Mouse (Mus musculus) neural tube, embryonic 12.5 days (tissue): ENCODE measurements around the gene Kcnj6. TPM values are rescaled to one million over a fixed set of nuclear protein-coding genes. Genes with fewer than 3 reads are reported as not detected.

Experiments used
- ATAC-seq: fragments of 200-750 bp; cut with Nextera tagmentation; 2 replicates; pipeline ENCODE4 v1.8.0; 2017; ENCODE audit warnings: low read depth, mild to moderate bottlenecking, moderate TSS enrichment, moderate library complexity; ENCODE audit not compliant: low FRiP score
- H3K27ac ChIP-seq: fragments of 300-500 bp; sonication (generic); 2 replicates; pipeline ENCODE4 v1.5.1; 2016
- H3K27me3 ChIP-seq: fragments of 300-500 bp; sonication (generic); replicated peaks from 2 replicates; pipeline ENCODE4 v1.6.1; 2016; ENCODE audit warnings: mild to moderate bottlenecking
- H3K36me3 ChIP-seq: fragments of 300-500 bp; sonication (generic); 2 replicates; pipeline ENCODE4 v1.6.1; 2016; ENCODE audit warnings: mild to moderate bottlenecking
- H3K4me1 ChIP-seq: fragments of 300-500 bp; sonication (generic); 2 replicates; pipeline ENCODE4 v1.6.1; 2016
- H3K4me2 ChIP-seq: fragments of 300-500 bp; sonication (generic); replicated peaks from 2 replicates; pipeline ENCODE4 v1.6.1; 2016; ENCODE audit warnings: mild to moderate bottlenecking
- H3K4me3 ChIP-seq: fragments of 300-500 bp; sonication (generic); 2 replicates; pipeline ENCODE4 v1.5.1; 2016
- H3K9ac ChIP-seq: fragments of 300-500 bp; sonication (generic); 2 replicates; pipeline ENCODE4 v1.6.1; 2016; ENCODE audit warnings: mild to moderate bottlenecking
- H3K9me3 ChIP-seq: fragments of 300-500 bp; sonication (generic); 2 replicates; pipeline ENCODE4 v1.6.1; 2016; ENCODE audit warnings: mild to moderate bottlenecking
- WGBS: fragments of 180-500 bp; shearing (Covaris S2); methylation state at CpG from one replicate; pipeline ENCODE4 v1.1.7; 2016; 5-methylcytosine and 5-hydroxymethylcytosine counted together
- polyA plus RNA-seq: library from polyadenylated mRNA; unstranded; fragments of >200 nt; fragmentation: Nextera tagmentation; extraction: Ambion mirVana; gene quantifications from 2 replicates; pipeline ENCODE4 v1.2.1, GENCODE M21; 2016

Gene Kcnj6
- polyA plus RNA-seq, 1 experiment from 2014 or later = 0.35 TPM

DNA sequence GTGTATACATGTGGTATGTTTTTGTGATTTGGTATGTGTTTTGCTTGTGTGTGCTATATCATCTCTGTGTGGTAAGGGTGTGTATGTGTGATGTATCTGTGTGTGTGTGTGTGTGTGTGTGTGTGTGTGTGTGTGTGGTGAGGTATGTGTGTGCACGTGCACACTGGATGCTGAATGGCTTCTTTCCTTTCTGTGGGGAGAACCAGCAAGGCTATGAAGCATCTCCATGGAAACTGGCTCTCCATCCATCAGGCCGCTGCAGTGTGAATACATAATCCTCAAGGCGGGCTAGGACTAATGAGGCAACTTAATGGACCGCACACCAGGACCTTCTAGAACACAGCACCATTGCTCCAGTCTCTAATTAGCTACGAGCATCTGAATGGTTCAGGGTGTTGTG, 78.3 kb downstream of the Kcnj6 start:
- H3K4me3 ChIP-seq = no peak overlapping the region
- no peak overlapping the region for H3K9ac ChIP-seq
- no peaks in the 10 kb centered on the region for H3K36me3 ChIP-seq
- H3K27ac ChIP-seq = no peak overlapping the region
- 56% methylated on average over 5 of the region's 5 CpGs for WGBS
- H3K4me2 ChIP-seq = no peak overlapping the region
- no peaks in the 10 kb centered on the region for H3K27me3 ChIP-seq
- ATAC-seq = no peak
- H3K4me1 ChIP-seq = no peaks in the 10 kb centered on the region
- no peaks in the 10 kb centered on the region for H3K9me3 ChIP-seq

DNA sequence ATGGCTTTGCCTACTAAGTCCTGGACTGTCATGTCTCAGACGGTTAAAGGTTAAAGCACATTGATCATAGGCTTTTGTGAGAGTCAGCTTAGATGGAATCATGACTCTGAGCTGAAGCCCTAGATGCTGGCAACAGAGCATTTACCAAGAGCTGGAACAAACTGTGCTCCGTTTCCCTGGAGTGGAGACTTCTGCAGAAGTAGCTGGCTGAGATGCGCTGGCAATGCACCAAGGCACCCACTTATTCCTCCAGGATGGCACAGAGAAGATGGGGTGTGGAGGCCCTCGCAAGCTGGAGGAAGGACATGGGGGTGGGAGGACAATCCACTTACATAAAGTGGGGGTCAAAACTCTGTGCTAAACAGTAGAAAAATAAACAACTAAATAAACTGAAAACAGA, 91.5 kb downstream of the Kcnj6 start:
- no peak for ATAC-seq
- no peaks in the 10 kb centered on the region for H3K36me3 ChIP-seq
- H3K4me1 ChIP-seq = no peaks in the 10 kb centered on the region
- WGBS = 91% methylated on average over 4 of the region's 4 CpGs
- no peaks in the 10 kb centered on the region for H3K27me3 ChIP-seq
- no peak overlapping the region for H3K27ac ChIP-seq
- no peaks in the 10 kb centered on the region for H3K9me3 ChIP-seq
- no peak overlapping the region for H3K4me2 ChIP-seq
- H3K4me3 ChIP-seq = no peak overlapping the region
- H3K9ac ChIP-seq = no peak overlapping the region

DNA sequence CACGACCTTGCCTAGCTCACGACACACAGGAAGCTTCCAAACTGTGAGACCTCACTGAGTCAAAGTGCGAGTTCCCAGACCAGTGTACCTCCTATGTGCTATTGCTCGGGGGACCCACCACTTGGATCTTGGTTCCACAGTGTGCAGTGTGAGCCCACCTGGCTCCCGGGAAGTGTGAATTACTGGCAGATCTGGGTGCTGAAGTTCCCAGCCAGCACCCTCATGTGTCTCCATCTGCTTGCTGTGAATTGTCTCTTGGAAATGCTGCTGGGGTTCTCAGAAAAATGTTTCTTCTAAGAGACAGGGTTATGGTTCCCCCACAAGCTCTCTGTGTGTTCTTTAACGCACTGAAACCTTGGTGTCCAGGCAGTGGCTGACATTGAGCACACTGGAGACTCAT, 98.7 kb downstream of the Kcnj6 start:
- no peak overlapping the region for H3K4me2 ChIP-seq
- no peaks in the 10 kb centered on the region for H3K27me3 ChIP-seq
- no peak overlapping the region for H3K9ac ChIP-seq
- no peak overlapping the region for H3K27ac ChIP-seq
- H3K4me3 ChIP-seq = no peak overlapping the region
- H3K36me3 ChIP-seq = no peaks in the 10 kb centered on the region
- no peaks in the 10 kb centered on the region for H3K4me1 ChIP-seq
- H3K9me3 ChIP-seq = no peaks in the 10 kb centered on the region
- no peak for ATAC-seq
- WGBS = 87% methylated on average over 6 of the region's 6 CpGs

DNA sequence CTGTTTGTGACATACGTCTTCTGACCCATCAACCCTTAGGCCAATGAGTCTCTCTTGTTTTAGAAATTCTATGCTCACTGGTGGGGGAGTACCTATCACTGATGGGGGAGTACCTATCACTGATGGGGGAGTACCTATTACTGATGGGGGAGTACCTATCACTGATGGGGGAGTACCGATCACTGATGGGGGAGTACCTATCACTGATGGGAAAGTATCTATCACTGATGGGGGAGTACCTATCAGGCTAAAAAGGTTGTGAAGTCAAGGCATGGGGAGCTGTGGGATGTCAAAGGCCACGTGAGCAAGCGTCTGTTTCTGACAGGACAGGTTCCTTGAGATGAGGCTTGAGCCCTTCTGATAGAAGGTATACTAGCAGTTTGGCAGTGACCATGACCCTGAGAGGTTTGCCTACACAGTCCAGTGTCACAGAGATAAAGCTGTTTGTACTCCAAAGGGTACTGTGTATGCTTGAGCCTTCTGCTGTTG, 105.3 kb downstream of the Kcnj6 start:
- no peaks in the 10 kb centered on the region for H3K27me3 ChIP-seq
- H3K9ac ChIP-seq = no peak overlapping the region
- no peak overlapping the region for H3K27ac ChIP-seq
- H3K36me3 ChIP-seq = no peaks in the 10 kb centered on the region
- H3K4me3 ChIP-seq = no peak overlapping the region
- H3K4me2 ChIP-seq = no peak overlapping the region
- WGBS = 92% methylated on average over 4 of the region's 4 CpGs
- H3K9me3 ChIP-seq = no peaks in the 10 kb centered on the region
- H3K4me1 ChIP-seq = no peaks in the 10 kb centered on the region
- no peak for ATAC-seq

DNA sequence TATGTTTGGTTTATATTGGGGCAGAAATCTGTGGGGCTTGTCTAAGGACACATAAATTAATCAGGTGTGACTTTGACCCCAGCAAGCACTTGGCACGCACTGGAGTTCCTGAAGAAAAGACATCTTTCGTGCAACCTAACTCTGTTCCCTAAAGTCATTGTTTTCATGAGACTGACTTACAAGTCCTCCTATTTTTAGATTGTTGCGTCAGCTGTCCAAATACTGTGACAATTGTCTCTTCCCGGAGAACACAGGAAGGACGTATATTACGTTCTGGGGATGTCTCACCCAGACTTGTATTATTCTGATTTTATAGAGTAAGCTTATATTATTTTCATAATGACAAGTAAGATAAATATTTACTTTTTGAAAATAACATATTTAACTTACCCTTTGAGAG, 106.9 kb downstream of the Kcnj6 start:
- ATAC-seq = no peak
- Histone ChIP-seq H3K4me2 (no peak overlapping the region), H3K36me3 (no peaks in the 10 kb centered on the region), H3K27me3 (no peaks in the 10 kb centered on the region), H3K4me1 (no peaks in the 10 kb centered on the region), H3K4me3 (no peak overlapping the region), H3K9me3 (no peaks in the 10 kb centered on the region), H3K27ac (no peak overlapping the region), H3K9ac (no peak overlapping the region)
- WGBS = 90% methylated on average over 6 of the region's 6 CpGs

DNA sequence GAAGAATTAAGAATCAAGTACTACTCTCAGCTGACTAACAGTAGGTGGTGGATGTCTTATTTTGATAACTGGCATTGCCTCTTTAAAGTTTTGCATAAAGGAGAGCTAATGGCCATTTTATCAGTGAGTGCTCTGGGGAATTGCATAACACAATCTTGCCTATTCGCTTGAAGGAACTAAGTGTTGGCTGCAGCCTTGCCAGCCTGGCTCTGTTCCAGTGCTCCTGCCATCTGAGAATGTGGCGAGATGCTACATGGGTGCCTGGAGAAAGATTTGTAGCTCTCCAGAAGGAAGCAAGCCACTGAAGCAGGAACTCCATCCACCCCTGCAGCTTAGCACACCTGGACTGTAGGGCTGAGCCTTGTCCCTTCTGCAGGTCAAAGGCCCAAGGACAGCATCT, 107.4 kb downstream of the Kcnj6 start:
- Histone ChIP-seq H3K4me2 (no peak overlapping the region), H3K27ac (no peak overlapping the region), H3K4me3 (no peak overlapping the region), H3K9me3 (no peaks in the 10 kb centered on the region), H3K9ac (no peak overlapping the region), H3K36me3 (no peaks in the 10 kb centered on the region), H3K4me1 (no peaks in the 10 kb centered on the region), H3K27me3 (no peaks in the 10 kb centered on the region)
- WGBS = 84% methylated on average over 2 of the region's 2 CpGs
- no peak for ATAC-seq

DNA sequence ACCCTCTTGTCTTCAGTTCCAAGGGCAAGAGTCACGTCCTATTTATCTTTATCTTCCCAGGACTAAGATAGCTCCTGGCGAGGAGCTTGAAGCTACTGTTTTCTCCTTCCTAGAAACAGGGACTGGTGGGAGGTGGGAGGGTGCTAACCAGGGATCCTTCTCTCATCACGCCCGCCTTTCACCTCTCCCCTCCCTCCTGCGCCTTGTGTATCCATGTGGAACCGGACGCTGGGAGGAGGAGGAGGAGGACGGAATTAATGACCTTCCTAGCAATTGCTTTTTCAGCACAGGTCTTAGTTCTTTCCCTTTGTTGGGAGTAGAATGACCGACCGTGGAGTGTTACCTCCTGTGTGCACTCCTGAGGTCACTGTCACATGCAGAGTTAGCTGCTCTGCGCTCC, 108.9 kb downstream of the Kcnj6 start:
- Histone ChIP-seq H3K9me3 (no peaks in the 10 kb centered on the region), H3K4me1 (no peaks in the 10 kb centered on the region), H3K27me3 (no peaks in the 10 kb centered on the region), H3K9ac (no peak overlapping the region), H3K4me3 (no peak overlapping the region), H3K4me2 (no peak overlapping the region), H3K36me3 (no peaks in the 10 kb centered on the region), H3K27ac (no peak overlapping the region)
- 67% methylated on average over 11 of the region's 11 CpGs for WGBS
- ATAC-seq = no peak

DNA sequence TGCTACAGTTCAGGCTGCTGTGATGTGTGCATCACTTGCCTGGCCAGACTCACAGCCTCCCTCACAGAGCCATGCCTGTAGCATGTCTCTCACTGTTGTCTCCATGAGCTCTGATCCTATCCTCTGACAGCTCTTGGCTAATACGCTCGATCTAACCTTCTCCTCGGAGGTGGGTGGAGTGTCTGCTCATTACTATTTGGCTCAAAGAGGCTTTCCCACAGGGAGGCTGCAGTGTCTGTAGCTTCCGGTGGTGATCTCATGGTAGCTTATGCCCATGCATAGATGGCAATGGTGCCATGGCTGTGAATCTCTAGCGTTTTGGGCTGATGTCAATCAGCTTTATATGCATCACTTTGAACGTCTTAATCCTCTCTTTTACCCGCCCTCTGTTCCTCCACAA, 111.1 kb downstream of the Kcnj6 start:
- Histone ChIP-seq H3K9me3 (no peaks in the 10 kb centered on the region), H3K4me3 (no peak overlapping the region), H3K4me2 (no peak overlapping the region), H3K27me3 (no peaks in the 10 kb centered on the region), H3K9ac (no peak overlapping the region), H3K36me3 (no peaks in the 10 kb centered on the region), H3K4me1 (no peaks in the 10 kb centered on the region), H3K27ac (no peak overlapping the region)
- ATAC-seq = no peak
- 84% methylated on average over 7 of the region's 7 CpGs for WGBS

DNA sequence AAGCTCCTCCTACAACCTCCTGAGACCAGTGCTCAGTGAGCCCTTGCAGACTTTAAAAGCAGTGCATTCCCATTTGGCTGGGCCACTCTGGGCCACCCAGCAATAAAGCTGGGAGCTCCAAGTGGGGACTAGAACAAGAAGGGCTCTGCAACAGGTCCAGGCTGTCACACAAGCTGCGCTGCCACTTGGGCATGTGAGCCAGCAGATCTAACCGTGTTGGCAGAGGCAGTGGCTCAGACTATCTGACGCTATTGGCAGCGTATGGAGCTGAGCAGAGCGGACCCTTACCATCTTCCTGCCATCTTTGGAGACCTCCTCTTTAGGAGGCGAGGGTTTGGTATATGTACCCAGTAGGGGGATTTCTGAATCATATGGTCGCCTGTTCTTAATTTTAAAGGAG, 112.4 kb downstream of the Kcnj6 start:
- Histone ChIP-seq H3K36me3 (no peaks in the 10 kb centered on the region), H3K4me2 (no peak overlapping the region), H3K4me1 (no peaks in the 10 kb centered on the region), H3K4me3 (no peak overlapping the region), H3K27ac (no peak overlapping the region), H3K27me3 (no peaks in the 10 kb centered on the region), H3K9ac (no peak overlapping the region), H3K9me3 (no peaks in the 10 kb centered on the region)
- 84% methylated on average over 7 of the region's 7 CpGs for WGBS
- no peak for ATAC-seq

DNA sequence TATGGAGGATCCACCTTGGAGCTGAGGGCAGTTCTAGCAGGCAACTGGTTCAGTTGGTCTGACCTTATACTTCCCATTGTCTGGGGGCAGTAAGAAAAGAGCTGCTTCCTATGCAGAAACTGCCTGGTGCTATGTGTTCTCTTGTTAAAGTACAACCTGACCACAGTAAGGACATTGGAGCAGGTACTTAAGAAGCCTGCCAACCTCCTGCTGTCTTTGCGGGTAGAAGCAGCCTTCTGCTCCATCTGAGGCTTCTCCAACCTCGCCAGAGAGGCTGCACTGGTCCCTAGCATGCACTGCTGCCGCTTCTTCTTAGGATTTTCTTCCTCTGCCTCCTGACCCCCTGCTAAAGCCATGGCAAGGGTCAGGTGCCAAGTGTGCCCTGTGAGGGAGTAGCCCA, 113.6 kb downstream of the Kcnj6 start:
- Histone ChIP-seq H3K9ac (no peak overlapping the region), H3K9me3 (no peaks in the 10 kb centered on the region), H3K4me3 (no peak overlapping the region), H3K4me1 (no peaks in the 10 kb centered on the region), H3K36me3 (no peaks in the 10 kb centered on the region), H3K4me2 (no peak overlapping the region), H3K27ac (no peak overlapping the region), H3K27me3 (no peaks in the 10 kb centered on the region)
- ATAC-seq = no peak
- 75% methylated on average over 3 of the region's 3 CpGs for WGBS

DNA sequence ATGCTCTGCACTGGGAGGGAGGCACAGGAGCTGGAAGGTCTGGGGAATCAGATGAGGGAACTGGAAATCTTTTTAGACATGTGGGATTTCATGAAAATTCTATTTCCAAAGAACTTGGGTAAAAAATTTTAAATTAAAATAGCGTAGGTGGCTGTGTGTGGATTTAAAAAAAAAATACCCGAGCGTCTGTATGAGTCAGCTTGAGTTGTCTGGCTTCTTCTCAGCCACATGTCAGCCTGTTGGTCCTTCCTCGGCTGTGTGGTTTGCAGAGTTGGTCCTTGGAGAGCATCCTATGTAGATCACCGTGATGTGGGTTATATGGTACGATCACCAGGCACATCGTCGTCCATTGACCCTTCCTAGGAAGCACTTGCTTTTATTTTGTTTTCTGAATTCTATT, 114.3 kb downstream of the Kcnj6 start:
- no peaks in the 10 kb centered on the region for H3K4me1 ChIP-seq
- H3K4me3 ChIP-seq = no peak overlapping the region
- no peaks in the 10 kb centered on the region for H3K27me3 ChIP-seq
- H3K9ac ChIP-seq = no peak overlapping the region
- no peaks in the 10 kb centered on the region for H3K9me3 ChIP-seq
- H3K27ac ChIP-seq = no peak overlapping the region
- no peak for ATAC-seq
- H3K4me2 ChIP-seq = no peak overlapping the region
- no peaks in the 10 kb centered on the region for H3K36me3 ChIP-seq
- 90% methylated on average over 8 of the region's 8 CpGs for whole genome bisulfite sequencing

DNA sequence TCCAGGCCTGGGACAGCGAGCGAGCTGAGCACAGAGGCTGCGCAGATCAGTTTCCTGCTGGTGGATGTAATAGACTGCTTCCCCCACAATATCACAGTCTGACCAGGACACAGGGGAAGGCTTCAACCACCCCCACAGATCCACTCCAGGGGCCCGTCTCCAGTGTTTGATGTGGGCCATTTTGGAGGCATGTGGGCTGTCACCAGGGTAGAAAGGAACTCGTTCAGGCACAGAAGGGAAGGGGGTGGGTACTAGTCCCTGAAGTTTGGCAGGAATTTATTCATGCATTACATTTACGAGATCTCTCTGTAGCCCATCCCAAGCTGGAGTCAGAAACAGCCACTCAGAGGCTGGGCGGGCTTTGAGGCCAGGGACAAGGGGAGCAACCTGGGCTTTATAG, 115.4 kb downstream of the Kcnj6 start:
- H3K27me3 ChIP-seq = no peaks in the 10 kb centered on the region
- no peak overlapping the region for H3K4me3 ChIP-seq
- H3K36me3 ChIP-seq = no peaks in the 10 kb centered on the region
- ATAC-seq = no peak
- no peak overlapping the region for H3K27ac ChIP-seq
- no peaks in the 10 kb centered on the region for H3K4me1 ChIP-seq
- H3K9me3 ChIP-seq = no peaks in the 10 kb centered on the region
- WGBS = 70% methylated on average over 7 of the region's 7 CpGs
- no peak overlapping the region for H3K4me2 ChIP-seq
- H3K9ac ChIP-seq = no peak overlapping the region

DNA sequence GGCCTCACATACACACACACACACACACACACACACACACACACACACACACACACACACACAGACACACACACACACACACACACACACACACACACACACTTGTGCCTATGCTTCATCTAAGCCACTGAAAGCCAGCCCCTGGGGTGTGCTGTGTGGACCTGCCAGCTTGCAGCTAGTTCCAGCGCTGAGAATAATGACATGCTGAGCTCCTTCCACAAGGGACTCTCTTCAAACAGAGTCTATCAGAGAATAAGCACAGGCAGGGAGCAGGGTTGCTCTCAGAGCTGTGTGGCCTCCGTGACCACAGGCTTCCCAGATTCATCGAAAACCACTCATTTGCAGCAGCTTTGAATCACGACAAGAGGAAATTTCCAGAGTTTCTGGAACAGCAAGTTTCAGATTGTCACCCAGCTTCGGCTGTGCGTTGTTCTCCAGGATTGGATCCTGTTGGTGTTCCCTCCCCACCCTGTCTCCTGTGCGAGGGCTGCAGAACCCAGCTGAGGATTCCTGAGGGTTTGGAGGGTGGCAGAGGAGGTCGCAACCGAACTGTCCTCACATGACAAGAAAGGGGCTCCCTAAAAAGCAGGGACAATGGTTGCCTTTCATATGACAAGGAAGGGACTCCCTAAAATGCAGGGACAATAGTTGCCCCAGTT, 124.8 kb downstream of the Kcnj6 start:
- Histone ChIP-seq H3K4me1 (no peaks in the 10 kb centered on the region), H3K27ac (no peak overlapping the region), H3K27me3 (no peaks in the 10 kb centered on the region), H3K9ac (no peak overlapping the region), H3K4me2 (no peak overlapping the region), H3K4me3 (no peak overlapping the region), H3K9me3 (no peaks in the 10 kb centered on the region), H3K36me3 (no peaks in the 10 kb centered on the region)
- WGBS = 60% methylated on average over 9 of the region's 9 CpGs
- ATAC-seq = no peak
